Mouse (Mus musculus) thymus, adult 18-20 months (tissue): Measurements from ENCODE around the gene Adh6a.
"Not testable (repeated sequence)": the region's sequence is repeated elsewhere in the genome, so short reads cannot be mapped to it uniquely, and the experiment has no call there.

ENCODE experiments used
- DNase-seq, 2 experiments: peaks; one replicate each; pipeline ENCODE4 v3.0.0; 2022; ENCODE audit warnings: mixed read lengths in 2 of 2

Adh6a gene

DNA sequence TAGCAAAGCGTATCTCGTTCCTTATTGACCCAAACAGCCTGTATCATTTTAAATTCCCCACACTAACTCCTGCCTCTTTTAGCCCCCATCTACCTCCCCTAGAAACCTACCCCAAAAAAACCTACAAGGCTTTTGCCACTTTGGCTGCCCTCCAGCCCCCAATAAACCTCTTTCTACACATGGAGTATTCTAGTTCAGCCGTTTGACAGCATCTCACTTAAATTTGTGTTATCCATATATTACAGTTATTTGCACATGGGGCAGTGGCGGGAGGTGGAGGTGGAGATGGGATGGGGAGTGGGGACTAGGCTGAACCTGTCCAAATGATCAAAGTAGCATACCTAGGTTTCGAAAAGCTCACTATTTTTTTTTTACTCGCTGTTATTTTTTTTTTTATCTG, 12.4 kb downstream of the Adh6a start:
- DNase-seq: no peak

DNA sequence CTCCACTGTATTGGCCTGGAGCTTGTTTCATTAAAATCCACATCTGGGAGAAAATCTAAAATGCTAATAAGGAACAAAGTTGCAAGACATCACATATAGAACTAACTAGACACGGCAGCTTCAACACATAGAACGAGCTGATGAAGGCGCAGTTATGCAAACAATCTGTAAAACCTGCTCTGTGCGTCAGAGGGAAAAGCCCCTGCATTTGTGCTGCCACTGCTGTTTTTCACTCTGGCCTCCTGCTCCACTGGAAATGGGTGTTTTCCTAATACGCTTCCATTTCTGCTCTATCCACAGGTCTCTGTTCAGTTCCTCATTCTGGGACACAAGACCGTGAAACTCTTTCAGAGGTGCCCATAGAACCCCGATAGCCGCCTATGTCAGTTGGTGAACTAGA, 20.8 kb downstream of the Adh6a start:
- DNase-seq: no peak

DNA sequence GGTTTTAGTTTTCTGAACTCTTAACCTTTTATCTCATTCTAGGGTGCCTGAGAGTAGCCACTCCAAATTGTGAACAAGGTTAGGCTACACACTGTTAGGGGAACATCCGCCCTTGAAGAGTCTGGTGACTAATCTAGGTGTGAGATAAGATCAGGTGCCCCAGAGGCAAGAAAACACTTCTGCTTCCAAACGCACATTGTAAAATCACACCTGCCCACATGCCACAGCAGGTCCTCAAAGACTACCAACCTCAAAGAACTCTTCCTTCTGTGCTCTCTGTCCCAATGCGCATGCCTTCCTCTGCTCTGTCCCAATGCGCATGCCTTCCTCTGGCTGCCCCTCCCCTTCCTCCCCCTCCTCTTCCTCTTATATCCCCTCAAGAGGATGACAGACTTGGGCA, 21.2 kb downstream of the Adh6a start:
- no peak for DNase-seq

DNA sequence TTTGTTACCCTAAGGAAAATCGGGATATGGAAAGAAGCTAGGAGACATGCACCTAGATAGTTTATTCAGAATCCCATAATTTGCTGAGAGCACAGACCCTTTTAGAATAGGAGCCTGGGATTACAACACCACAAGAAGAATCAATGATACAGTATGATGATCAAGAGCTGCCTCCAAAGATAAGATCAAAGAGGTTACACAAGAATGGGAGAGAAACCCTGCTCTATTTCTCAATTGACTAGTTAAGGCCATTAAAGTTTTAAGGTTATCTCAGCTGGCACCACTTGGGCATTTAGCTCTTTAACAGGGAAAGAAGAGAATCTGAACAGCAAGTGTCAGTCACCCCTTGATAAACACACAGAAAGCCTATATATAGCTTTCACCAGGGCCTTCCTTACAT, 22.5 kb downstream of the Adh6a start:
- DNase-seq: no peak

GRCm38 (mm10) chr3:138336104-138336754, 23.1 kb downstream of the Adh6a start:
- no peak for DNase-seq

- no peak for DNase-seq
These were observed 28.4 kb downstream of the Adh6a start, which contains the start of gene Adh6b for GRCm38 (mm10) chr3:138341471-138341870. Adh6b (plus strand) TSS chr3:138341775.

DNA sequence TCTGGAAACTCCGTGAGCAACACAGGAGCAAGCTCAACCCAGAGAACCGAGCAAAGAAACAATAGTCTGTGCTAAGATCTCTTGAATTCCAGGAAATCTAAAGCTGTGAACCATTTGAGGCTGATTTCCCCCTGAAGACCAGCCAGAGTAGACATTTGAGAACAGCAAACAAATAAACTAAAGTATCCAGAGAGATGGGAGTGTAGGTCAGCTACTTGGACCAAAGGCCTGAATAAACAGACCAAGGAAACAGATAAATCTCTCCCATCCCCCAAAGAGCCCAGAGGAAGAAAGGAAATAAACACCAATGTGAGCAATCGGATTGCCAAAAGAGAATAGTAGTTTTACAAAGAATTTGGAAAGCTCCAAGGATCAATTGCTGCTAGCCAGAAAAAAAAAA, 34.0 kb downstream of the Adh6a start:
- DNase-seq: no peak

DNA sequence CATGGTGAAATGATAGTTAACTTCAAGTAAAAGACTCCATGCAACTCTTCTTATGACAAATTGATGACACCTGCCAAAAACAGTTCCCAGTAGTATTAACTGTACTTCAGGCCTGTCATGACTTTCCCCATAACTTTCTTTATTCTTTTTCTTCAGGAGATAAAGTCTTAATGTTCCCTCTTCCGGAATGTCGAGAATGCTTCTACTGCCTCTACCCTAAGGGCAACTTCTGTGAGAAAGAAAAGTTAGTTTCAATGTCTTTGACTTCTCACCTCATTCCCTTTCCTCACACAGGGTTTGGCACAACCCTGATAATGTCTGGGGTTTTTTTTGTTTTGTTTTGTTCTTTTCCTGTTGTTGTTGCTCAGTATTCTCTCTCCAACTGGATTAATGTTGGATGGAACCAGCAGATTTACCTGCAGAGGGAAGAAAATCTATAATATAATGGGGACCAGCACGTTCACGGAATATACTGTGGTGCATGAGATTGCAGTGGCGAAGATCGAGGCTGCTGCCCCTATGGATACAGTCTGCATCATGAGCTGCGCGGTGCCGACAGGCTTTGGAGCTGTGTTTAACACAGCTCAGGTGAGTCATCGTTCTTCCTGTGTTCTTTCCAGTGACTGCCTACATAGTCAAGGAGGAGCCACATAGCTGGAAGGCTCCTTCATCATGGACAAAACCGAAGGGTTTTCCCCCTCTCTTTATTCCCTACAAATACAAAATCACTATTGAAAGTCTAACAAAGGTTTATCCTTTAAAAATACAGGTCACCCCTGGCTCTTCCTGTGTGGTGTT, 39.1 kb downstream of the Adh6a start:
- no peak for DNase-seq

DNA sequence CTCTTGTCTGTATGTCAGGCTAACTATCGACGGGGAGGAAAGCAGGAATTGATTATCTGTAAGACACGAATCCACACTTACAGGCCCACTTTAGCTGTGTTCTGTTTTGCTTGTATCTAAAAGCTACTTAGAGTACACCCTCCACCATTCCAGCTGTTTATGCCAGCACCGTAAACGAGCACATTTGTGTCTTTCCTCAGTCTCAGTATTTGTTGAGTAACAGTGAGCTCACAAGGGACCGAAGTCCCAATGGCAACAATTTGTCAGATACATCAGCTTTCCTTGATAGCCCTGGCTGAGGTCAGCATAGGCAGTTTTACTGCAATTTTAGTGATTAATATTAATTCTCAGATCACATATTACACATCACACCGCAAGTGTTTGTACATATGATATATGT, 45.8 kb downstream of the Adh6a start:
- DNase-seq: no peak

GRCm38 (mm10) chr3:138360721-138361120, 47.6 kb downstream of the Adh6a start:
- no peak for DNase-seq

DNA sequence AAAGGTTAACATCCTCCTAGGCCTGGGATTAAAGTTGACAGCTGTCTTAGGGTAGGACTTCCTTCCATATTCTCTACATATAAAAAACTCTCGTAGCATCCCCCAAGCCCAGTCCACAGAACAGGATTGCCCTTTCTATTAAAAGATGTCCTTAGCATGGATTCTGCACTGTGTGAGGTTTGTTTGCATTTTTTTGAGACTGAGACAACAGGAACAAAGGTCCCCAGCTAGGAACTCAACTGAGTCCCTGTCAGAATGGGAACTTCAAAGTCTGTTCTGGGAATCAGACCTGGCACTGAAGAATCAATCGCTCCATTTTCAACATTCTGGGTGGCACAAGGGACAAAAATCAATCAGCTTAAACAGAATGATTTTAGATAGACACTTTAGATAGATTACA, 49.8 kb downstream of the Adh6a start:
- DNase-seq: no peak

GRCm38 (mm10) chr3:138366181-138366580, 53.1 kb downstream of the Adh6a start:
- DNase-seq: no peak

GRCm38 (mm10) chr3:138369546-138369945, 56.5 kb downstream of the Adh6a start:
- no peak for DNase-seq

DNA sequence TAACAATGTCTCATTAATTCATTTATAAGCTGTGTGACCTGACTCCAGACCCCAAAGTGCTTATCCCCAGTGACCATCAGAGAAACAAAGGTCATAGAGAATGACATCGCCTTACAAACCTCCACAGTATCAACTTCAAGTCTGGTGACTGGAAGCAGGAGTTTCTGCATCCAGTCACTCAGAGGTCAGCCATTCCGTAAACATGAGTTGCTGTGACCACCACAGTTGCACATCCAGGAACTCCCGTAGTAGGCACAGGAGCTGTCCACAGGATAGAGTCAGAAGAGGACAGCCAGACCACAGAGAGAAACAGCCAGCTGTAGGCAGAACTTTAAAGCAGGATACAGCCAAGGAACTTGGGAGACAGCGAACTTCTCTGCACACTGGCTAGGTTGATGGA, 57.2 kb downstream of the Adh6a start:
- DNase-seq: not testable (repeated sequence)

DNA sequence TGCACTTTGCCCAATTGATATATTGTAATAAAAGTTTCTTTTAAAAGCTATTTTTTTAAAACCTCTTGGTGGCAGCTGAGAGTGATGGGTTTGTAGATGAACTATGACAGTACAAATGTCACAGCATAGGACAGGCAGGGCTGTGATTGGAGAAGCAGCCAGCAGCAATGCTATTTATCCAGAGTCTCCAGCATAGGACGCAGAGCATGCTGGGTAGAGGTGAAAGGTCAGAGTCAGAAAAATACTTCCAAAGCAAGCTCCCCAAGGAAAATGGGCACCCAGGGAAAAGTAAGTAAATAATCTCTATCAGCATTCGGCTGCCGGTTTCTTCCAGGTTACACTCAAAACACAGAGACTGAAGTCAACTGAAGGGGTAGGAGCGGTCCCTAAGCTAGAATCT, 60.8 kb downstream of the Adh6a start:
- DNase-seq: no peak

- DNase-seq: no peak
These were observed 62.1 kb downstream of the Adh6a start for GRCm38 (mm10) chr3:138375148-138375547.
